Mouse (Mus musculus) spleen, postnatal 4 days (tissue): ENCODE results near the gene Ptges.
"Not testable (repeated sequence)": the region's sequence is repeated elsewhere in the genome, so short reads cannot be mapped to it uniquely, and the experiment has no call there.

Experiments
- DNase-seq, 2 experiments: peaks; one replicate each; pipeline ENCODE4 v3.0.0; 2022; ENCODE audit warnings: low spot score in 2 of 2

Ptges gene

GRCm38 (mm10) chr2:30929483-30930045, at the start of gene Ptges:
TSS of gene Ptges (minus strand) at chr2:30929863.
- peak; percentile 58 to 81 for DNase-seq

- peak; percentile 87 to 93 for DNase-seq
These were observed 38.0 kb upstream of the Ptges start, which contains the start of gene Tor1a for GRCm38 (mm10) chr2:30967352-30968327. TSS of gene Tor1a (minus strand) at chr2:30967933.

- no peak for DNase-seq
These were observed 37.2 kb upstream of the Ptges start for GRCm38 (mm10) chr2:30966826-30967225.

- no peak for DNase-seq
These were observed 36.0 kb upstream of the Ptges start for GRCm38 (mm10) chr2:30965627-30966026.

- DNase-seq: no peak
These were observed 33.0 kb upstream of the Ptges start for GRCm38 (mm10) chr2:30962570-30963254.

GRCm38 (mm10) chr2:30959856-30960255, 30.2 kb upstream of the Ptges start:
- no peak for DNase-seq

GRCm38 (mm10) chr2:30958726-30959125, 29.1 kb upstream of the Ptges start:
- no peak for DNase-seq

GRCm38 (mm10) chr2:30957511-30957910, 27.8 kb upstream of the Ptges start:
- DNase-seq: no peak

GRCm38 (mm10) chr2:30954797-30955196, 25.1 kb upstream of the Ptges start:
- DNase-seq: no peak

- DNase-seq: peak; percentile 80 to 88
These were observed 23.3 kb upstream of the Ptges start, which contains the start of gene Tor1b for GRCm38 (mm10) chr2:30952824-30953490. TSS of gene Tor1b (plus strand) at chr2:30952959.

- no peak for DNase-seq
These were observed 22.8 kb upstream of the Ptges start for GRCm38 (mm10) chr2:30952457-30952823.

GRCm38 (mm10) chr2:30942603-30943011, 12.9 kb upstream of the Ptges start:
- peak; percentile 63 to 80 for DNase-seq

- not testable (repeated sequence) for DNase-seq
These were observed 12.5 kb upstream of the Ptges start for GRCm38 (mm10) chr2:30942116-30942515.

GRCm38 (mm10) chr2:30941586-30941985, 11.9 kb upstream of the Ptges start:
- no peak for DNase-seq

GRCm38 (mm10) chr2:30938574-30938991, 8.9 kb upstream of the Ptges start:
- no peak for DNase-seq

- DNase-seq: no peak
These were observed 8.1 kb upstream of the Ptges start for GRCm38 (mm10) chr2:30937731-30938130.

- DNase-seq: no peak
These were observed 7.1 kb upstream of the Ptges start for GRCm38 (mm10) chr2:30936808-30937207.

- peak; percentile 71 to 87 for DNase-seq
These were observed 4.3 kb upstream of the Ptges start for GRCm38 (mm10) chr2:30933917-30934450.

- DNase-seq: no peak
These were observed 3.4 kb upstream of the Ptges start for GRCm38 (mm10) chr2:30933032-30933431.

- no peak for DNase-seq
These were observed 2.3 kb upstream of the Ptges start for GRCm38 (mm10) chr2:30931922-30932321.

- not testable (repeated sequence) for DNase-seq
These were observed 1.2 kb upstream of the Ptges start for GRCm38 (mm10) chr2:30930846-30931245.
